Mouse (Mus musculus) lung, adult 2 months (tissue): Measurements from ENCODE around the gene Ipo13. TPM values are rescaled to one million over a fixed set of nuclear protein-coding genes. Genes with fewer than 3 reads are reported as not detected.
A peak's percentile ranks its signal among the peaks of the same experiment; 100 is the strongest.

Experiments used
- DNase-seq: peaks from one replicate; pipeline ENCODE4 v3.0.0; 2022
- H3K4me1 ChIP-seq: fragments of 200-500 bp; 2 replicates; pipeline ENCODE4 v1.6.1; 2011; ENCODE audit warnings: low read length; ENCODE audit not compliant: control insufficient read depth, insufficient read depth
- H3K4me3 ChIP-seq: fragments of 200-500 bp; replicated peaks from 2 replicates; pipeline ENCODE3; 2011; ENCODE audit warnings: low read depth, mild to moderate bottlenecking, control low read depth, low read length; ENCODE audit errors: extremely low read depth
- CTCF ChIP-seq: fragments of 200-500 bp; IDR thresholded peaks from 2 replicates; pipeline ENCODE4 v1.5.1; 2011; ENCODE audit warnings: mild to moderate bottlenecking, low read length, control low read depth; ENCODE audit not compliant: insufficient read depth
- POLR2A ChIP-seq: fragments of 200-500 bp; IDR thresholded peaks from 2 replicates; pipeline ENCODE4 v1.6.1; 2011; ENCODE audit warnings: low read depth, mild to moderate bottlenecking, control low read depth, low read length, borderline replicate concordance; ENCODE audit errors: extremely low read depth
- WGBS: fragments of 180-500 bp; shearing (Covaris S2); methylation state at CpG from one replicate; pipeline ENCODE4 v1.1.7; 2018; 5-methylcytosine and 5-hydroxymethylcytosine counted together
- polyA plus RNA-seq: library from polyadenylated mRNA; depleted of rRNA; stranded (reverse); fragments of >200 nt; gene quantifications from 2 replicates; pipeline ENCODE4 v1.2.3, GENCODE M21; 2012

Gene Ipo13
- polyA plus RNA-seq, 1 experiment, result 93.8 TPM

DNA sequence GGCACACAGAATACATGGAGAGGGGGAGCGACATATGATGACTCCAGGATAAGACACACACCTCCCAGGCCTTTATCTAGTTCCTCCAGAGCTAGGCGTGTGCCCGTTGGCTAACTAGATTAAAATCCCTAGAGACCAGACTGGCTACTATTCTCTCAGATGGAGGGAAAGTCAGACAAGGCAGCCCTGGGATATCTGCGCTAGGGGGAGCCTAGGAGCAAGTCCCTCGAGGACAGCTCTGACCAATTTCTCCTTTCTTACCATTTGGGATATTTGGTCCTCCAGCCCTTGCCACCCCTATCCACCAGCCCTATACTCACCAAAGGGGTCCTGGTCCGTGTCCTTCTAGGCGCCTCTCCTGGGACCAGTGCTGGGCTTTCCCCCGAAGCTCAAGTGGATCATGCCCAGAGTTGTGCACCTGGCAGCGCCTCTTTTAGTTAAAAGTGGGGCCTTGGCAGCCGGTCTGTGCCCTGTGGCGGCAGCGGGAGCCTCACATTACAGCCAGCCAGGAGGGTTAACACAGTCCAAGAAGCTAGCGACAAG is 14.0 kb upstream of the Ipo13 start:
- 3% methylated on average over 13 of the region's 13 CpGs for WGBS
- DNase-seq, result peak; percentile 64
- H3K4me1 ChIP-seq, result no peaks in the 10 kb centered on the region
- no peak for TF ChIP-seq POLR2A
- TF ChIP-seq CTCF, result peak; percentile 67
- H3K4me3 ChIP-seq, result no peak overlapping the region

DNA sequence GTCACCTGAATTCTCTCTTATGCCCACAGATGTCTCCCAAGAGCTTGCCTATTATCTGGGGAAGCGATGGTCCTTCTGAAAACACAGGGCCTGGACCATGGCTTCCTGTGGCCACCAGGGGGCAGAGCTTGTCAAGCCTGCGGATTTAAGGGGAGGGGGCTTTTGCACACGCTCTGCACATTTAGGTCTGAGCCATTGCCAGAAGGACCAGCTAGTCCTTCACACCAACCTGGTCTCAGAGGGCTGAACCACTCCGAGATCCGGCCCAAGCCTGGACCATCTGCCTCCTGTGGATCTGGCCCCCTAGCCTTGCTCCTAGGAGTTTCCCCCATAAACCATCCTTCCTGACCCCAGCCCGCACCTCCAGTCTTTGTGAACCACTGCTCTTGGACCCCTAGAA is 13.4 kb upstream of the Ipo13 start:
- TF ChIP-seq POLR2A (no peak), CTCF (peak; percentile 65)
- 30% methylated on average over 6 of the region's 6 CpGs for WGBS
- Histone ChIP-seq H3K4me3 (no peak overlapping the region), H3K4me1 (no peaks in the 10 kb centered on the region)
- no peak for DNase-seq

DNA sequence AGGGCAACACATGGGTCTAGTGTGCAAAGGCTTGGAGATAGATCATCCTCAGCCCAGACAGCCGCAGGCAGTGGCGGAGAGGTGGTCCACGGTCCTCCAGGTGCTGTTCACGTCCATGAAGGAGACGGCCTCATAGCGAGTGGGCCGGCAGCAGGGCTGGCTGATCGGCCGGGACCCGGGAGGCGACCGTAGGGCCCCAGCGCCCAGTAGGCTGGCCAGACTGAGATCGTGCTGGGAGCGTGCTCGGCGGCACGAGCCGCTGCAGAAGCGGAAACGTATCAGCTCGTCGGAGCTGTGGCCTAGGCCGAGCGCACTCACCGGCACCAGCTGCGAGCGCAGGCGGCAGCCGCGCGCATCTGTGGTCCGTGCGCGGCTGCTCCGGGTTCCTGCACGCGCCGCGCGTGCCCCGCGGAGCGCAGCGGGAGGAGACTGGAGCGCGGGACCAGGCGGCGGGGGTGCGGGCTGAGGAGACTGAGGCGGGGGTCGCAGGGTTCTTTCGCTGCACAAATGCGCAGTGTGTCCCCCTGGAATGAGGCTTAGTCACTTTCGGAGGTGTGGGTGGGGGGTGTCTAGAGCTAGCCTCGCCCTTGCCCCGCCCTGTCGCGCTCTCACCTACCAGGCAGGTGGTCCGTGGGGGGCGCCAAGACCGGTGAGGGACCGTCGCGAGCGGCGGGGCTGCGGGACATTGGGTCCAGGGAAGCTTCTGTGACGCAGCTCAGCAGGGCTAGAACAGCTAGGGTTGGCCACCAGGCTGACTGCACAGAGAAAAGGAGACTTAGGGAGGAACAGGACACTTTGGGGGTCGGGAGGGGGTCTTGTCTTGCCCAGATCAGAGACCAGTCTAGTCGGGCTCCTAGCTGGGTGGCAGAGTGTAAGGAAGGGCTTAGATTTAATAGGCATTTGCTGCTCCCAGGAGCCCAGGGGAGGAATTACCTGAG is 12.0 kb upstream of the Ipo13 start:
- no peaks in the 10 kb centered on the region for H3K4me1 ChIP-seq
- TF ChIP-seq POLR2A (no peak), CTCF (peak; percentile 7; the same call in 1 of the 2 replicates)
- WGBS, result 7% methylated on average over 71 of the region's 71 CpGs
- no peak for DNase-seq
- no peak overlapping the region for H3K4me3 ChIP-seq

DNA sequence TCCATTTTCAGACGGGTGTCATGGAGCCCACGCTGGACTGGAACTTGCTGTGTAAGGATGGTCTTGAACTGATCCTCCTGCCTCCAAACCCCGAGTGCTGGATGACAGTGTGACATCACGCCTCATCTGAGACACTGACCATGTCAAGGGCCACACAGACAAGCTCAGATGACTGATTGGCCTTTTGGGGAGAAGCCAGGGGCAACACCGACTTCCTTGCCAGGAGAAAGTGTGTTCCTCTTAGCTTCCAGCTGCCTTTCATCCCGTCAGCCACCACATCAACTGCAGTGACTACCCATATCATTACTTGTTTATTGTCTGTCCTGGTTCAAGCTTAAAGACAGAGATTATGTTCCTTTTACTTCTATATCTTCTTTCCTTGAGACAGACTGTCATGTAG is 10.1 kb upstream of the Ipo13 start:
- WGBS, result 42% methylated on average over 6 of the region's 6 CpGs
- TF ChIP-seq POLR2A (no peak), CTCF (no peak)
- H3K4me3 ChIP-seq, result no peak overlapping the region
- DNase-seq, result no peak
- H3K4me1 ChIP-seq, result no peaks in the 10 kb centered on the region

DNA sequence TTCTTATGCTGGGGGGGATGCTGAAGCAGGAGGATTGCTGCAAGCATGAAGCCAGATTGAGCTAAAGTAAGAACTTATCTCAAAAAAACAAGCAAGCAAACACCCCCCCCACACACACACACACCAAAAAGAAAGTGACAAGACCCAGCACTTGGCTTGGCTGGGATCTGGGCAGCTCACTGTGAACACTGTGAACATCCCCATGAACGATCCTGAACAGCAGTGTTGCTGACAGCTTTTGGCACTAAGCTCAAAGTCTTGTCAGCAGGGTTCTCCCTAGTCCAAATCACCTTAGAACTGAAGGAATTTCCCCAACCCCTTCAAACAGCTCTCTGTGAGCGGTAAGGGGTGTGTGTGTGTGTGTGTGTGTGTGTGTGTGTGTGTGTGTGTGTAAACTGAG is 8.7 kb upstream of the Ipo13 start:
- TF ChIP-seq POLR2A (no peak), CTCF (no peak)
- no peaks in the 10 kb centered on the region for H3K4me1 ChIP-seq
- no peak overlapping the region for H3K4me3 ChIP-seq
- DNase-seq, result no peak
- 50% methylated on average over 2 of the region's 2 CpGs for WGBS

DNA sequence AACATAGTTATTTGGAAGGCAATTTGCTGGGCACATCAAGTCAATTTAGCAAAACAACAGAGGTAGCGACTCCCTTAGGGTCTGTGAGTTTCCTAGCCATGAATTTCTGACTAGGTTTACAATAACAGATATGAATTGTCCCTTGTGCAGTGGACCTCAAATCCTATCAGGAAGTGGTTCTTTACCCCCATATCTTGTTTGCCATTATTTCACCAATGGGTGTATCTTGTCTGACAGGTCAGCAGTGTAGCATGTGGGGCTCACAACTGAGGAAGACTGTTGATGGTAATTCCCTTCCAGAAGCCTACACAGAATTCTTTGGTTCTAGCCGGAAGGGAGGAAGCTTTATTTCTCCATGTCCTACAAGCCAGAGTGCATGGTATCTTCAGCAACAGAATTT is 6.6 kb upstream of the Ipo13 start:
- WGBS, result 85% methylated on average over 2 of the region's 2 CpGs
- no peak for DNase-seq
- no peak overlapping the region for H3K4me3 ChIP-seq
- TF ChIP-seq CTCF, result no peak
- no peak for TF ChIP-seq POLR2A
- no peaks in the 10 kb centered on the region for H3K4me1 ChIP-seq

DNA sequence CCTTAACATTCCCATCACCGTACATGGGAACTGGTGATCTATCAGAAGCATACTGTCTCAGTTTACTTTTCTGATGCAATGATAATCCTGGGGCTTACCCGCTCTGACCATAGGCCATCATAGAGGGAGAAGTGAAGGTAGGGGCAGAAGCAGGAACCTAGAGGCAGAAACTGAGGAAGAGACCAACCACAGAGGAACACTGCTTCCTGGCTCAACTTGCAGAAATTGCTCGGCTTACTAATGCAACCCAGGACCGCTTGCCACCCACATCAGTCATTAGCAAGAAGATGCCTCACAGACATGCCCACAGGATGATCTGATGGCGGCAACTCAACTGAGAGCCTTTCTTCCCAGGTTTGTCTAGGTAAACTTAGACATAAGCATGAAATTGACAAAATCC is 4.0 kb upstream of the Ipo13 start:
- DNase-seq, result no peak
- Histone ChIP-seq H3K4me3 (no peak overlapping the region), H3K4me1 (peaks cover 5% of the 10 kb centered on the region; the same call in 1 of the 2 replicates)
- no peak for TF ChIP-seq POLR2A
- no peak for TF ChIP-seq CTCF
- WGBS, result 70% methylated on average over 5 of the region's 5 CpGs

DNA sequence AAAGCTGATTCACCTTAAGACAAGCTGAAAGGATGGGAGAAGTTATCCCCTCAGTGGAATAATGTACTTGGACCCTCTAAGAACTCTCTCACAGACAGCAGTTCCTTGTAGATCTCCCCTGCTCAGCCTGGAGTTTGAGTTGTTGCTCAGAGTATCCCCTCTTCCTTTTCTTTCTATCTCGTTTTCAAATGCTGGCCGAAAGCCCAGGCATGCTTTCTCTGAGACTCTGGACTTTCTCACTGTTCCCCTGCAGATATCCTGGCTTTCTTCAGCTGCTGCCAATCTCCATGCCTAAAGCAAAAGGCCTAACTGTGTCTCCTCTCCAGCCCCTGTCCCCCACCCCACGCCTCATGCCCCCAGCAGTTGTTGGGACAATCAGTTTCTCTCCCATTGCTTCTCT is 3.5 kb upstream of the Ipo13 start:
- Histone ChIP-seq H3K4me3 (no peak overlapping the region), H3K4me1 (peaks cover 5% of the 10 kb centered on the region; the same call in 1 of the 2 replicates)
- 53% methylated on average over 3 of the region's 3 CpGs for WGBS
- TF ChIP-seq CTCF (no peak), POLR2A (no peak)
- DNase-seq, result no peak

DNA sequence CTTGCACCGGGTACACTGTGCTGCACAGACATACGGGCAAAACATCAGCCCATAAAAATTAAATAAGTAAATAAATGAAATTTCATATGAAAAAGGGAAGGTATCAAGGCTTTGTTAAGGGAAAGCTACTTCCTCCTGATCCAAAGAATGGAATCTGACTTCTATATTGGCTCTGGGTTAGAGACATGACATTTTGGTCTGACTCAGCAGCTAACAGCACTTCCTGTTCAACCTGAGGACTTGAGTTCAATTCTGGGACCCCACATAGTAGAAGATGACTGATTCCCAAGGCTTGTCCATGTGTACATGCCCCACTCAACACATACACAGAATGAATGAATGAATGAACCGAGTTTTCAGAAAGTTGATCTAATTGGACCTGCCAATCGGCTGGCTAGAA is 3.0 kb upstream of the Ipo13 start:
- no peak for DNase-seq
- TF ChIP-seq CTCF (no peak), POLR2A (no peak)
- Histone ChIP-seq H3K4me1 (peaks cover 8% of the 10 kb centered on the region; the same call in 1 of the 2 replicates), H3K4me3 (no peak overlapping the region)
- WGBS, result 87% methylated on average over 4 of the region's 4 CpGs

DNA sequence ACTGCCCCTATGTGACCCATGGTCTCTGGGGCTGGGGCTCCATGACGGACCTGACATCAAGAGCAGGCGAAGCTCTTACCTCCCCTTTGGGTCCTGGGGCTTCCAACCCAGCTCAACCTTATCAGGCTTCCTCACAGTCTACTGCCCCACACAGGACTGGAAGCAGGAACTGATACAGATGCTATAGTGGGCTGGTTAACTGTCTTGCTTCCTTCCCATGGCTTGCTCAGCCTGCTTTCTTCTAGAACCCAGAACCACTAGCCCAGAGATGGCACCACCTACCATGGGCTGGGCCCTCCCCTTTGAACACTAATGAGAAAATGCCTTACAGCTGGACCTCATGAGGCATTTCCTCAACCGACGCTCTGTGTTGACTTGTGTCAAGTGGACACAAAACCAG is 2.6 kb upstream of the Ipo13 start:
- Histone ChIP-seq H3K4me1 (peaks cover 9% of the 10 kb centered on the region; the same call in 1 of the 2 replicates), H3K4me3 (no peak overlapping the region)
- WGBS, result 81% methylated on average over 4 of the region's 4 CpGs
- TF ChIP-seq POLR2A, result no peak
- TF ChIP-seq CTCF, result no peak
- no peak for DNase-seq
